Mouse (Mus musculus) testis, adult 2 months (tissue): Measurements from ENCODE around the gene AC129217.1. TPM values are rescaled to one million over a fixed set of nuclear protein-coding genes. Genes with fewer than 3 reads are reported as not detected.

ENCODE experiments used
- H3K27ac ChIP-seq: fragments of 200-500 bp; 2 replicates; pipeline ENCODE4 v1.5.1; 2012; ENCODE audit warnings: low read depth, low read length; ENCODE audit not compliant: control insufficient read depth, insufficient read depth
- H3K27me3 ChIP-seq: fragments of 200-500 bp; 2 replicates; pipeline ENCODE4 v1.6.1; 2012; ENCODE audit warnings: mild to moderate bottlenecking, low read length, moderate library complexity; ENCODE audit not compliant: control insufficient read depth, insufficient read depth
- H3K36me3 ChIP-seq: fragments of 200-500 bp; 2 replicates; pipeline ENCODE4 v1.6.1; 2012; ENCODE audit warnings: mild to moderate bottlenecking, low read length; ENCODE audit not compliant: control insufficient read depth, insufficient read depth
- H3K4me1 ChIP-seq: fragments of 200-500 bp; 2 replicates; pipeline ENCODE4 v1.6.1; 2012; ENCODE audit warnings: low read length; ENCODE audit not compliant: control insufficient read depth, insufficient read depth
- H3K4me3 ChIP-seq: fragments of 200-500 bp; 2 replicates; pipeline ENCODE4 v1.5.1; 2012; ENCODE audit warnings: low read depth, mild to moderate bottlenecking, low read length, moderate library complexity, mixed read lengths; ENCODE audit not compliant: control insufficient read depth
- CTCF ChIP-seq: fragments of 200-500 bp; IDR thresholded peaks from 2 replicates; pipeline ENCODE4 v1.5.1; 2012; ENCODE audit warnings: low read depth, mild to moderate bottlenecking, inconsistent platforms, low read length, moderate library complexity; ENCODE audit not compliant: control insufficient read depth, insufficient read depth, insufficient replicate concordance
- POLR2A ChIP-seq: fragments of 200-500 bp; IDR thresholded peaks from 2 replicates; pipeline ENCODE4 v1.6.1; 2012; ENCODE audit warnings: low read depth, mild to moderate bottlenecking, inconsistent platforms, low read length, moderate library complexity; ENCODE audit not compliant: control insufficient read depth
- polyA plus RNA-seq: library from polyadenylated mRNA; depleted of rRNA; stranded (reverse); fragments of >200 nt; gene quantifications from 2 replicates; pipeline ENCODE4 v1.2.3, GENCODE M21; 2012; rRNA removed

Gene AC129217.1
- polyA plus RNA-seq, result 0.64 and 1.9 TPM in 2 replicates

GRCm38 (mm10) chr19:8829660-8830059 lies at the start of gene AC129217.1:
Gene AC129217.1, plus strand, starts transcription at chr19:8829773.
- Histone ChIP-seq H3K27me3 (no peaks in the 10 kb centered on the region), H3K27ac (no peak within 1 kb of the TSS; the same call in 1 of the 2 replicates), H3K4me1 (no peaks in the 10 kb centered on the region), H3K36me3 (peaks cover 11% of the 10 kb centered on the region), H3K4me3 (no peak within 1 kb of the TSS)
- TF ChIP-seq POLR2A (no peak), CTCF (no peak)

GRCm38 (mm10) chr19:8786008-8786781 lies 43.4 kb upstream of the AC129217.1 start, which contains the start of gene Taf6l:
Gene Taf6l, minus strand, starts transcription at chr19:8786417.
- no peaks in the 10 kb centered on the region for H3K27me3 ChIP-seq
- peak within 1 kb of the TSS; percentile 72 for H3K27ac ChIP-seq
- peaks cover 9% of the 10 kb centered on the region for H3K4me1 ChIP-seq
- H3K36me3 ChIP-seq, result no peaks in the 10 kb centered on the region; the same call in 1 of the 2 replicates
- peak; percentile 27; the same call in 1 of the 2 replicates for TF ChIP-seq CTCF
- peak; percentile 71 for TF ChIP-seq POLR2A
- peak within 1 kb of the TSS; percentile 89 for H3K4me3 ChIP-seq

GRCm38 (mm10) chr19:8788521-8788920 lies 41.1 kb upstream of the AC129217.1 start:
- Histone ChIP-seq H3K4me3 (no peak overlapping the region; the same call in 1 of the 2 replicates), H3K36me3 (peaks cover under 1% of the 10 kb centered on the region; the same call in 1 of the 2 replicates), H3K27ac (no peak overlapping the region), H3K4me1 (peaks cover 9% of the 10 kb centered on the region), H3K27me3 (no peaks in the 10 kb centered on the region)
- TF ChIP-seq CTCF, result no peak
- no peak for TF ChIP-seq POLR2A

- Histone ChIP-seq H3K27ac (no peak overlapping the region), H3K27me3 (no peaks in the 10 kb centered on the region), H3K36me3 (peaks cover 2% of the 10 kb centered on the region; the same call in 1 of the 2 replicates), H3K4me3 (no peak overlapping the region), H3K4me1 (peaks cover 9% of the 10 kb centered on the region)
- no peak for TF ChIP-seq POLR2A
- no peak for TF ChIP-seq CTCF
These were observed 40.4 kb upstream of the AC129217.1 start for GRCm38 (mm10) chr19:8789171-8789570.

- no peak for TF ChIP-seq CTCF
- no peak for TF ChIP-seq POLR2A
- peaks cover 3% of the 10 kb centered on the region; the same call in 1 of the 2 replicates for H3K36me3 ChIP-seq
- H3K27ac ChIP-seq, result no peak overlapping the region
- no peaks in the 10 kb centered on the region for H3K27me3 ChIP-seq
- H3K4me1 ChIP-seq, result peaks cover 9% of the 10 kb centered on the region
- no peak overlapping the region for H3K4me3 ChIP-seq
These were observed 39.4 kb upstream of the AC129217.1 start for GRCm38 (mm10) chr19:8790171-8790570.

GRCm38 (mm10) chr19:8798264-8798946 lies 31.2 kb upstream of the AC129217.1 start, which contains the start of gene Polr2g:
Gene Polr2g, minus strand, starts transcription at chr19:8798577.
- Histone ChIP-seq H3K36me3 (peaks cover 3% of the 10 kb centered on the region; the same call in 1 of the 2 replicates), H3K4me3 (peak within 1 kb of the TSS; percentile 88), H3K27ac (peak within 1 kb of the TSS; percentile 76), H3K27me3 (no peaks in the 10 kb centered on the region), H3K4me1 (peaks cover 7% of the 10 kb centered on the region)
- TF ChIP-seq CTCF, result no peak
- peak; percentile 79 for TF ChIP-seq POLR2A

- Histone ChIP-seq H3K27me3 (no peaks in the 10 kb centered on the region), H3K4me1 (peaks cover 7% of the 10 kb centered on the region), H3K36me3 (peaks cover 2% of the 10 kb centered on the region; the same call in 1 of the 2 replicates), H3K4me3 (no peak overlapping the region), H3K27ac (no peak overlapping the region)
- no peak for TF ChIP-seq POLR2A
- no peak for TF ChIP-seq CTCF
These were observed 30.6 kb upstream of the AC129217.1 start for GRCm38 (mm10) chr19:8798947-8799315.
